Mouse (Mus musculus): ENCODE data around the gene Ap3b2. TPM values are rescaled to one million over a fixed set of nuclear protein-coding genes. Genes with fewer than 3 reads are reported as not detected.
A peak's percentile ranks its signal among the peaks of the same experiment; 100 is the strongest.

Gene Ap3b2
- total RNA-seq (2015) (not detected in 2 replicates), total RNA-seq (2017) (not detected in 2 replicates)

DNA sequence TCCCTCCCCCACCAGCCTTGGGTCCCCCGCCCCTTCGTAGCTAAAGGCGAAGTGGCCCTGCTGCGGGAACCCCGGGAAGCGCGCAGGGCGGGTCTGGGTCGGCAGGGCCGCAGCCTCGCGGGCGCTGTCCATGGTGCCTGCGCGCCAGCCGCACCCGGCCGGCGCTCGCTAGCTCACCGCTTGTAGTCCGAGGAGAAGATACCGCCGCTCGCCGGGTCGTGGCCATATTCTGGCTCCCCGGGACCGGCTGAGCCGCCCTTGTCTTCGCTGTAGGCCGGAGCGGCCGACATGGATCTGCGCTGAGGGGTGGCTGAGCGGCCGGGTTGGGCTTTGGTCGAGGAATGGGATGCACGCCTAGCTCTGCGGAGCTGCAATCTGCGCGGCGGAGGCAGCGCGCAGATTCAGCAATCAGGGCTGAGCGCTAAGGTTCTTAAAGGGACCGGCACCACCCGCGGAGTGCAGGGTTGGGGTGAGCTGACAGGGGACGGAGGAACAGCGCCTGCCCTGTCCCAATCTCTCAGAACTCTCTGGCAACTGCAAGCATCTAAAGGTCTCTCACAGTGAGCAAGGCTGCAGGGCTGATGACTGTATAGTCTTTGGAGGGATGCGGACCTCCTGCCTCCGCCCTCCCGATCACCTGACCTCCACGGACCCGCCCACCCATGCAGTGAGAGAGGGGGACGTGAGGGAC lies at the start of gene Ap3b2:
TSS of gene Ap3b2 (minus strand) at position 595 of the 691 bp plus-strand sequence.
- peak; percentile 35 for ATAC-seq (ENCODE audit: poor library complexity, severe bottlenecking)

- ATAC-seq (ENCODE audit: poor library complexity, severe bottlenecking) = no peak
Measured at GRCm38 (mm10) chr7:81542934-81543333, 49.2 kb upstream of the Ap3b2 start.

DNA sequence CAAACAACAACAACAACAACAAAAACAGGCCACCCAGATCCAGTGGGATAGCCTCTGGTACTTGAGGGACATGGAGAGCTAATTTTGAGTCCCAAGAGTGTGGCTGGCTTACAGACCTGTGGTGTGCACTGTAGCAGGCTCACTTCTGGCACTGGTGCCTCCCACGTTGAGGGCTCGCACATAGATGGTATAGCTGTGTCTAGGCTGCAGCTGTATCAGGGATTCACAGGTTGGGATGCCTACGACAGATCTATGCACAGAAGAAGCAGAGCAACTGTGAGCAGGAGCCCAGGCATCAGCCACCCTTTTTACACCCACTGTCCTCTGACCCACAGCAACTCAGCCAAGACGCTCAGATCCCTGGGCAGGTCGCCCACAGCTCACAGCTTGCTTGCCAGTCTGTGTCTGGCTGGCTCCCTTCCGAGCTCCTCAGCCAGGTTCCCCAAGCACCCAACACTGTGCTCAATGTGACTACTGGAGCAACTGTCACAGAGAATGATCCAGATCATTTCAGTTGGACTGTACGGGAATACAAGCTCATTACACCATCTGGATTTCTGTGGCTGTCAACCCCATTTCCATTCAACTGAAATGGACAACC lies 48.3 kb upstream of the Ap3b2 start:
- ATAC-seq (ENCODE audit: poor library complexity, severe bottlenecking) = no peak

DNA sequence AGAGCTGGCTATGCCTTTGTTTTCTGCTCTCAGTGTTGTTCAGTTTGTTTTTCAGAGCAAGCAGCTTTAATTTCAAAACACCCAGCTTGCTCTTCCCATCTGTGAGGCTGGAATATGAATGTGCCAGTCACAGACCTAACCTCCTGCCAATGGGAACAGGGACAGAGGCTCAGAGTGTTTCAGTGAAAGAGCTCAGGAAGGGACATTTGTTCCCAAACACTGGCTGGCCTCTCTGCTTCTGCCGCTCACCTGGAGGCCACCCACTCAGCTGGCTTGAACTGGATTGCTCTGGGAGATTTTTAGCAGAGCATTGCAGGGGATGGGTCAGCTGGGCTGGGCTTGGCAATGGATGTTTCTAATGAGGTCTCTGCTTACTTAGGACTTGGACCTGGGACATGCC lies 47.3 kb upstream of the Ap3b2 start:
- no peak for ATAC-seq (ENCODE audit: poor library complexity, severe bottlenecking)

DNA sequence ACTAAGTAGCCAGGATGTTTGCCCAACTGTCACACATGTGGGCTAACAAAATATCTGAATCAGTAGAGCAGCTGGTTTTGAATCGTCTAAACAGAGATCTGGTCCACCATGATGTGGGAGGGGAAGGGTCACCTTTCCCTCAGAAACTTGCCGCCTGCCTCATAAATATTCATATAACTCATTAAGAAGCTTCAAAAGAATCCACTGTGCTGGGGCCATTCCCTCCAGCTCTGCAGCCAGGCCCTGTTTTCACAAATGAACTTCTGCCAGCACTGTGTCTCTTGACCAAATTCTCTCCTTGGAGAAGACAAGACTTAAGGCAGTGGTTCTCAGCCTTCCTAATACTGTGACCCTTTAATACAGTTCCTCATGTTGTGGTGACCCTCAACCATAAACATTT lies 45.8 kb upstream of the Ap3b2 start:
- no peak for ATAC-seq (ENCODE audit: poor library complexity, severe bottlenecking)

DNA sequence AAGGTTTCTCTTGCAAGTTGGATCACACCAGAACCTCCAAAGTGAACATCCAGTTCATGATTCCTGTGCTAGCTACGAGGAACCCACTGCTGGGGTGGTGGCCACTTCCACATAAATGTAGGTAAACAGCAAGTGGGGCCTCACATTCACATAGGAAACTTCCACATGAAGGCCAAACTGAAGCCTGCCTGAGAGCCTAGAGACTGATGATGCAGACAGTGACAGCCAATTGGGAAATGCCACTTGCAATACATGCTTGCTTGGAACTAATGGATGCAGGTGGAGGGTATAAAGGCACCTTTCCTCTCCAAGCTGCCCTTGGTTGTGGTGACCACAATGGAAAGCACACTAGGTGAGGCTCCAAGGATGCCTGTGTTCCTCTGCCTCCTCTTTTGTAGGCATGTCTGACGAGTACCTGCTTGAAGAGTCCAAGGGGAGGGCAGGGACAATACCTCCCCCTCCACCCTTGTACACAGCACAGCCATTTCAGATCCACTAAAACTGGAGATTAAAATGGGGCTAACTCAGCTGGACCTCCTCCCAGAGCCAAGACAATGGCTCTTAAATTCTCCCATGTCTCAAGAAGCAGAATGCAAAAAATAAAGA lies 44.4 kb upstream of the Ap3b2 start:
- ATAC-seq (ENCODE audit: poor library complexity, severe bottlenecking) = no peak

DNA sequence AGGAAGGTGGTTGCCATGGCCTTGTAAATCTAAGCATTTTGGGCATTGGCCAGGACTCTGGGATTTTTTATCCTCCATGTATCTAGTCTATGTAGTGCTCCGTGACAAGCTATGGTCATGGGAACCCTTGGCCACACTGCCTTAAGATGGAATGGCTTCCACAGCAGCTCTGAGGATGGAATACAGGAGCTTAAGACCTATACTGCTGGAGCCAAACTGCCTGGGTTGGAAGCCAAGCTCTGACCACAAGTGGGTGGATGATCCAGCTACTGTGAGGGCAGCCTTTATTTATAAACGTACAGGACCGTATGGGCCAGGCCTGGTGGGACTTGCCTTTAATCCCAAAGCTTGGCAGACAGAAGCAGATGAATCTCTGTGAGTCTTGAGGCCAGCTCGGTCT lies 42.8 kb upstream of the Ap3b2 start:
- ATAC-seq (ENCODE audit: poor library complexity, severe bottlenecking) = no peak

GRCm38 (mm10) chr7:81531462-81531861 lies 37.7 kb upstream of the Ap3b2 start:
- ATAC-seq (ENCODE audit: poor library complexity, severe bottlenecking) = no peak

- ATAC-seq (ENCODE audit: poor library complexity, severe bottlenecking) = peak; percentile 74
Measured at GRCm38 (mm10) chr7:81528918-81529317, 35.2 kb upstream of the Ap3b2 start.

- no peak for ATAC-seq (ENCODE audit: poor library complexity, severe bottlenecking)
Measured at GRCm38 (mm10) chr7:81523663-81524017, 29.9 kb upstream of the Ap3b2 start.

DNA sequence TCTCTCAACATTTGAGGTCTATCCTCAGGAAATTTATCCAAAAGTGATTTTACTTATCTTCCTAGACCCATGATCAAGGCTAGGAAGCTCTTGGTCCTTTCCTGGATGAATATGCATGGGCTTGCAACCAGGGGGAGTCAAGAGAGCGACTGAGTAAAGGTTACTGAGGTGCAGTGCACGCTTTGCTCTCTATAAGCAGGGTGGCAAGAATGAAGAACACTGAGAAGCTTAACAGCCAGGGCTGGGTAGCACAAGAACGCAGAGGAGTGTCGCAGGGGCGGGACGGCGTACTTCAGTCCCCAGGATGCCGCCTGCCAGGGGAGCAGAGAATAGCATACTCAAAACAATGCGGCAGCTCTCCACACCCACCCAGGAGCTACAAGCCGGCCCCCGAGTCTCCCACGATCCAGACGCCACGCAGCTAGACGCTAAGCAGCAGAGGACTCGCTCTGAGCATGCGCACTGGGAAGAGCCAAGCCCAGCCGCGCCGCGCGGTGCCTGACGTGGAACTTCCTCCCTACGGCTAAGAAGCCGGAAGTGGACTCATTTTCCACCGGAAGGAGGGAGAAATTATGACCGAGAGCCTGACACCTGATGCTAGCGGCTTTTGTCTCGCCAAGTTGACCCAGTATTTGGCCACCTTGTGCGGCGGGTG lies 29.4 kb upstream of the Ap3b2 start:
- peak; percentile 98 for ATAC-seq (ENCODE audit: poor library complexity, severe bottlenecking)

DNA sequence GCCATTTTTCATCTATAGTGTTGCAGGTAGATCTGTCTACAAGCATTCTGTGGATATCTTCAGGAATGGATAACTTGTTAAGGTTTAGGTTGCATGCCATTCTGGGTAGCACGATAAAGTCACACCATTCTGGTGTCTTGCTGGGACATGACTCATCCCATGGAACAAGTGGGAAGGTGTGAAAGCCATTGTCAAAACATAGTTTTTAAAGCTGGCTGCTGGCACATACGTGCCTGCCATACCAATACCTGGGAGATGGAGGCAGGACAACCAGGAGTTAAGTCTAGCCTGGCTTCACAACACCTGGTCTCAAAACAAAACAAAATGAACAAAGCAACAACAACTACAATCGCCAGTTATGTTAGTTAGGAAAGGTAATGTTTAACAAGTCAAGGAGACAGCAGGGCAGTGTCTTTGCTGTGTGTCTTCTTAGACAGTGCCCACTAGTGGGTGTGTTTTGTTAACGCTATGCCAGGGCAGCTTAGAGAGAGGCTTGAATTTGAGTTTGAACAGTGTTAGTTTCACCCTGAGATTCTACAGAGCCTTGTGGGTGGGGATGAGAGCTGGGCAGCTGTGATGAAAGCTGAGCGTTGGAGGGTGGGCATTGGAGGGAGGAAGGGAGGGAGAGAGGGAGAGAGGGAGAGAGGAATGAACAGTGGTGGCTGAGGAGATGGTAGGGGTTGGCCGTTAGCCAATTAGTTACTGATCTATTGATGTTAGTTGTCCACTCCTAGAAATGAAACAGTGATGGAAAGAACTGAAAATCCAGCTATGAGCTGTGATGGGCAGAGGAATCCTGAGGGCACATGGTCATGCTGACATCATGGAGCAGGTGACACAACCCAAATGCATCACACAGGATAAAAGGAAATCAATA lies 22.7 kb upstream of the Ap3b2 start:
- ATAC-seq (ENCODE audit: poor library complexity, severe bottlenecking) = no peak

DNA sequence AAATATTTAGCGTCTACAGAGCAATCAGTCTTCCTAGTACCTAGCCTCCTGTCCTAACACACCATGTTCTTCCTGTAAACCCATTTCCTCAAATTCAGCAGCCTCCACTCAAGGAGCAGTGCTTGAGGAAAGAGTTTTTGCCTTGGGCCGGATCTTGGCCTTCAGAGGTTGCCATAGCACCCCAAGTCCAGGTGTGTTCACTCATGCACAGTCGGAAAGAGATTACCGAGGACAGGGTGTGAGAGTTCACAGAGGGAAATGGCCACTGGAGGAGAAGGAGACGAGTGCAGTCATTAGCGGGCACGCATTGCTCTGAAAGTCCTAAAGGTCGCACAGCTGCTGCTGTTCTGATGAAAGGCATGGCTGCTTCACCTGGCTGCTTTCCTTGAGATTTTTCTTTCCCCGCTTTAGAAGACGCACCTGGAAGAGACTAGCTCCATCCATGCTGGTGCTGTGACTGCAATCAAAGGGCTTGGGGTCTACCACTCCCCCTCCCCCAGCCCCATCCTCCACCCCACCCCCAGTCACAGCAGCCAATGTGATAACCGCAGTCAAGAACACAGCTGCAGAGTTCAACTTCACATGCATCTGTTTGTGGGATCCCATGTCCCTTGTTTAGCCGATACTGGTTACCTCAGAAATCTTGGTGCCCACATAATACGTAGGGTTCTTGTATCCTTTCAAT lies 21.3 kb upstream of the Ap3b2 start:
- no peak for ATAC-seq (ENCODE audit: poor library complexity, severe bottlenecking)

DNA sequence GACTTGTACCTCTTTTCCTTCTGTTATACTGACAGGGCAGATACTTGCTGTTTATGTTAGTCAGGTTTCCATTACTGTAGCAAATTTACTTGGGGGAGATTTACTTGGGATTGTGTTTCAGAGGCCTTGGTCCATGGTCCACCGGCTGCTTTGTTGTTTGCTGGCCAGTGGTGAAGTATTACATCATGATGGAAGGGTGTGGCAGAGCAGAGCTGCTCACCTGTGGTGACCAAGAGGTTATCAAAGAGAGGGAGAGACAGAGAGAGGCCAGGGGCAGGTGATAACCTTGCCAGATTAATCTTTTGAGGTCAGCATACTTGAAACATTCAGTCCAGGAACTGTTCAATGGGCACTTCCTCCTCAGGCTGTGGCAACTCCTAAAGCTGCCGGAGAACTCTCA lies 7.3 kb upstream of the Ap3b2 start:
- no peak for ATAC-seq (ENCODE audit: poor library complexity, severe bottlenecking)

GRCm38 (mm10) chr7:81498181-81498580 lies 4.5 kb upstream of the Ap3b2 start, which contains the start of gene BC048679:
TSS of gene BC048679 (minus strand) at chr7:81498281.
- no peak for ATAC-seq (ENCODE audit: poor library complexity, severe bottlenecking)

DNA sequence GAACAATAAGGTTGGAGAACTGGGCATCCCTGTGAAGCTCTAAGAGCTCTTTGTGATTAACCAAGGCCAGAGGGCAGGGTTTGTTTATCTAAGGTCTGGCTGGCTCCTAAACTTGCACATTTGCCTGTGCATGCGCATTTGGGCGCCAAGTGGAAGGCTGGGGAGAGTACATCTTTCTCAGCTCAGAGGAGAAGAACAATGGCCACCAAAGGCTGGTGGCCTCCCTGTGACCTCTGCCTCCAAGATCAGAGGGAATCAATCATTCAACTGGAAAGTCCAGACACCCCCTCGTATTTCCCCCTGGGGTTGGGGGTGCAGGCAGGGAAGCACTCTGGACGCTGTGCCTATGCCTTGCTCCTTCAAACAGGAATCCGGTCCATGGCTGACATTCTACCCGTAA lies 3.4 kb upstream of the Ap3b2 start:
- ATAC-seq (ENCODE audit: poor library complexity, severe bottlenecking) = no peak

DNA sequence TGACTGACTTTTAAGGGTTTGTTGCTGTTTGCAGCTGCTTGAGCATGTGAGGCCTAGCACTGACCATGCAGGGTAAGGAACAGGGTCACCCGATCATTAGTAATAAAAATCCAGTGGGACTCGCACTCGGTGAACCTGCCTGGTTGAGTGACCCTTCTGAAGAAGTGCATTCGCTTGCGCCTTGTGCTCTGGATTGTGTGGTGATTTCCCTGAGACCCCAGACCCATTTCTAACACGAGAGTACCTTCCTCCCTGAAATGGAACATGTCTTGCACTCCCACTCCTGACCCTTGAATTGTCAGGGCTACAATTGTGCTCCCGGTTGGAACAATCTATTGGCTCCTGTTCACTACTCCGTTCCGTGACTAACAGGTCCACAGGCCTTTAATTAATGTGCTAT lies 1.1 kb downstream of the Ap3b2 start:
- no peak for ATAC-seq (ENCODE audit: poor library complexity, severe bottlenecking)

GRCm38 (mm10) chr7:81489649-81490048 lies 4.1 kb downstream of the Ap3b2 start:
- ATAC-seq (ENCODE audit: poor library complexity, severe bottlenecking) = no peak

DNA sequence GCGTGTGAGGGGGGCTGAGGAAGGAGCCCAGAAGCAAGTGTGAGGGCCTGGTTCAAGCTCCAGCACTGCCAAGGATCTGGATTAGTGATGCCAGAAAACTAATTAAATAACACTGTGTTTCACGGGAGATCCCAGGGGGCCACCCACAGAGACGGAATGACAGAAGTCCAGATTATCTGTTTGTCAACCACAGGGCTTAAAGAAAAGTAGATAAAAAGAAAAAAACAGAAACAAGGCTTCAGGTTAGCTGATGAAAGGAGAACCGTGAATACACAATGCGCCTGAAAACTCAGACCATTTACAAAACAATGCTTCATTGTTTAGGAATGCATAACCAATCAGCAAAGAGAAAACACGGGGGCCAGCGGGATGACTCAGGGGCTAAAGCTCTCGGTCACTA lies 12.9 kb downstream of the Ap3b2 start:
- no peak for ATAC-seq (ENCODE audit: poor library complexity, severe bottlenecking)

DNA sequence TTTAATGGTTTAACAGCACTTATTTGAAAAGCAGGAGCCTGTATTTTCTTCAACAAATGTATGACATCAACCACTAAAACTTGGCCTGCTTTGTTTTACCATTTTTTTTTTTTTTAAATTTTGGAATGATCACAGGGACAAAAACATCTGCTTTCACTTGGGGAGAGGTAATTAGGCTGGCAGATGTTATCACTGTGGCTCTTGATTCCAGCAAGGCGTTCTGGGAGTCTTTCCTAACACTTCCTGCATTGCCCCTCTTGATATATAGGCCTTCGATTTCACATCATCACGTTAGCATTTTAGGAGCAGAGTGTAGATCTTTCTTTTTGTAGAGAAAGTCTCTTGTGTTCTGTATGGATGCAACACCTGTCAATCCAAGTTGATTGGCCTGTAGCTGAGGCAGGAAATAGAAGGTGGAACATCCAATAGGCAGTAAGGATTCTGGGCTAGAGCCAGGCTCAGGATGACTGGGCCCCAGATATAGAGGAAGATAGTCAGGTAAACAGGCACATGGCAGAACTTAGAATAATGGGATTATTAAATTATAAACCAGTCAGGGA lies 14.1 kb downstream of the Ap3b2 start:
- no peak for ATAC-seq (ENCODE audit: poor library complexity, severe bottlenecking)
